Mouse (Mus musculus): ENCODE measurements at regions not wholly inside any gene's neighbourhood (a gene's known extent, or its start where the extent isn't known, plus 50 kb on each side); places are given as distances from the start of the nearest gene placed in this dataset.

DNA sequence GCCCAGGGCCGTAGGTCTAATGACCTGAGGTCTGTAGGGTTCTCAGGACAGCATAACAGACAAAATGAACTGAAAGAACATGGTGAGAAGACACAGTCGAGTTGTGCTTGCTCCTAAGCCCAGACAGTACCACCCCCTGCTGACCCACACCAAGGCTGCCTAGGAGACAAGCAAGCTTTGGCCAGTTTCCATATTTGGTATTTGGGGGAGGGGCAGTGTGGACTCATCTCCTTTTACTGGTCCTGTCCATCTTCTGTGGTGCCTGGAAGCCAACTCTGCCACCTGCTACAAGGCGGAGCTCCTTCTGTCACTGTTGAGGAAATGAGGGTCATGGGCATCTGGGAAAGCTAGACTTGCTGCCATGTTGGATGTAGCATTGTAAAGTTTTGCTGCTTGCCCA, 68.9 kb downstream of the Tex29 start:
- no peak overlapping the region for H3K9ac ChIP-seq (ENCODE audit: low read depth, low read length)
- no peaks in the 10 kb centered on the region for H3K27me3 ChIP-seq (replicated peaks; ENCODE audit: control insufficient read depth, insufficient read depth, low read length)
- no peak overlapping the region for H3K27ac ChIP-seq (ENCODE audit: low read depth, low read length)
- H3K4me3 ChIP-seq (ENCODE audit: low read depth, low read length), result no peak overlapping the region
- WGBS, result 48% methylated on average over 3 of the region's 3 CpGs
- H3K4me2 ChIP-seq, result no peak overlapping the region
- H3K9me3 ChIP-seq (ENCODE audit: control insufficient read depth, low read length), result no peaks in the 10 kb centered on the region
- no peaks in the 10 kb centered on the region for H3K4me1 ChIP-seq (replicated peaks; ENCODE audit: control insufficient read depth, insufficient read depth, low read length)
- ATAC-seq (replicated peaks; ENCODE audit: low FRiP score) (no peak), DNase-seq (ENCODE audit: low spot score) (no peak)
- H3K36me3 ChIP-seq (ENCODE audit: control insufficient read depth, insufficient read depth, low read length), result no peaks in the 10 kb centered on the region

DNA sequence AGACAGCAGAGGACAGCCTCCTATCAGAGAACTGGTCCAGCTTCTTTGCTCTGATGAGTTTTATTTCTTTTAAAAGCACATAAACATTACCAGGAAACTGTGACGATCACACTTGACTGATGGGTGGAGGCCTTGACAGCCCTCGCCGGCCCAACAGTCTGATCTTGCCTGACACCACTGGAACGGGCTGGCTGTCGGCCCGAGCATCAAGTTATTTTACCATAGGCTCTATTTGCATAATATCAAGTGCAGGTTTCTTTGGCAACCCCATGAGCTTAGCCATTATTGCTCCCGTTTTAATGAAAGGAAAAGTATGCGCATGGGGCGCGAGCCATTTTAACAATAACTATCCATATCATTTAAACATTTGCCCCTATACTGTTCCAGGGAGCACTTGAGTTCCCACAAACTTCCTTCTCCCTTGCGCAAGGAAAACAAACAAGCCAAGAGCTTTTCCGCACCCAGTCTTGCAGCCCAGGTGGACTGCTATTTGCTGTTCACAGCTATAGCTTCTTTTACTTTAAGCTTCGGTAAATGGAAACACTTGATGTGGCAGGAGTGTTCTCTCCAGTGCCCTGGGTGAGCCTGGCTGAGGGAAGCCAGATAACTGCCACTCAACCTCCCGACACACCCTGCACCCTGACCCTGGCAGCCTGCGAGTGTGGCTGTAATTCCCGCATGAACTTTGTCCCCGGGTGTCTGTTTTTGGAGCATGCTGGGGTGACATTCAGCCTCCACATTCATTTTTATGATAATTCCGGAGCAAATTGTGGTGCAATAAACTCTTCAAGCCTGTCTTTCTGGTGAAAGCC, 71.6 kb downstream of the Tex29 start:
- DNase-seq (ENCODE audit: low spot score), result no peak

GRCm38 (mm10) chr8:11912451-11913128, 72.3 kb downstream of the Tex29 start:
- no peaks in the 10 kb centered on the region for H3K36me3 ChIP-seq (ENCODE audit: control insufficient read depth, insufficient read depth, low read length)
- DNase-seq (ENCODE audit: low spot score), result no peak
- ATAC-seq (replicated peaks; ENCODE audit: low FRiP score), result no peak
- H3K4me3 ChIP-seq (ENCODE audit: low read depth, low read length), result no peak overlapping the region
- no peaks in the 10 kb centered on the region for H3K4me1 ChIP-seq (replicated peaks; ENCODE audit: control insufficient read depth, insufficient read depth, low read length)
- H3K4me2 ChIP-seq, result no peak overlapping the region
- H3K9ac ChIP-seq (ENCODE audit: low read depth, low read length), result no peak overlapping the region
- no peaks in the 10 kb centered on the region for H3K9me3 ChIP-seq (ENCODE audit: control insufficient read depth, low read length)
- H3K27ac ChIP-seq (ENCODE audit: low read depth, low read length), result no peak overlapping the region
- WGBS, result 84% methylated on average over 17 of the region's 17 CpGs
- H3K27me3 ChIP-seq (replicated peaks; ENCODE audit: control insufficient read depth, insufficient read depth, low read length), result no peaks in the 10 kb centered on the region

More for the DNA sequence above, 71.6 kb downstream of the Tex29 start:
- no peak overlapping the region for H3K9ac ChIP-seq (ENCODE audit: low read depth, low read length)
- H3K27me3 ChIP-seq (replicated peaks; ENCODE audit: control insufficient read depth, insufficient read depth, low read length), result no peaks in the 10 kb centered on the region
- H3K4me3 ChIP-seq (ENCODE audit: low read depth, low read length), result no peak overlapping the region
- no peak overlapping the region for H3K4me2 ChIP-seq
- H3K9me3 ChIP-seq (ENCODE audit: control insufficient read depth, low read length), result no peaks in the 10 kb centered on the region
- WGBS, result 75% methylated on average over 18 of the region's 18 CpGs
- no peaks in the 10 kb centered on the region for H3K4me1 ChIP-seq (replicated peaks; ENCODE audit: control insufficient read depth, insufficient read depth, low read length)
- H3K36me3 ChIP-seq (ENCODE audit: control insufficient read depth, insufficient read depth, low read length), result no peaks in the 10 kb centered on the region
- ATAC-seq (replicated peaks; ENCODE audit: low FRiP score), result no peak
- no peak overlapping the region for H3K27ac ChIP-seq (ENCODE audit: low read depth, low read length)

DNA sequence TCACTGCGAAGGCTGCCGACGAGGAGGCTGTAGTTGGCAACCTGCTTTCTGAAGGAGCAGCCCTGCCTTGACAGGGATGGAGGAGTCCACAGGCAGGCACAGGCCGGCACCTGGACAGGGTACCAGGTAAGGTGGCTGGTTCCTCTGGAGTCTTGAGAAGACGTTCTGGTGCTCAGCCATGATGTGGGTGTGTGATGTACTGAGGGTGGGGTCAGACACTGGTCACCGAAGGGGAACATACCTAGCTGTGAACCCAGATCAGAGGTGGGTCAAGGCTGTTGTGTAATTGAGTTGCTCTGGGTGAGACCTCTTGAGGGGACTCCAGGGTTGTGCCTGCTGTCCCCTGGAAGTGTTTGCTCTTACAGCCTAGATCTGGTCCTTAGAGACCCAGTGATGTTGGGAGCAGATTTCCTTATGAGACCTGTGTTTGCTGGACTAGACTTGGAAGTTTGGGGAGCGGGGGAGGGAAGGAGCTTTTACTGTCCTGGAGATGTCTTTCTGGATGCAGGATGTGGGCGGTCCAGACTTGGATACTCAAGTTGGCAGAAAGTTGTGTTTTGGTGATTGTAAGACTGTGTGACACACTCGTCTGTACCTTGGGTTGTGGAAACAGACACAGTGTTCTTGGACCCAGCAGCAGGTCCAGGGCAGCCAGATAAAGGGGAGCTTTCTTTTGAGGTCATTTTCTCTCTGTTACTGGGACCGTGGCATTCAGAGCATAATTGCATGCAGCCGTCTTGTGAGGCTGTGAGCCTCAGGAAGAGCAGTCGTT, 73.0 kb downstream of the Tex29 start:
- 66% methylated on average over 12 of the region's 12 CpGs for WGBS
- Histone ChIP-seq H3K9me3 (ENCODE audit: control insufficient read depth, low read length) (no peaks in the 10 kb centered on the region), H3K27me3 (replicated peaks; ENCODE audit: control insufficient read depth, insufficient read depth, low read length) (no peaks in the 10 kb centered on the region), H3K4me2 (no peak overlapping the region), H3K27ac (ENCODE audit: low read depth, low read length) (no peak overlapping the region), H3K9ac (ENCODE audit: low read depth, low read length) (no peak overlapping the region), H3K36me3 (ENCODE audit: control insufficient read depth, insufficient read depth, low read length) (no peaks in the 10 kb centered on the region), H3K4me3 (ENCODE audit: low read depth, low read length) (no peak overlapping the region), H3K4me1 (replicated peaks; ENCODE audit: control insufficient read depth, insufficient read depth, low read length) (no peaks in the 10 kb centered on the region)
- DNase-seq (ENCODE audit: low spot score) (no peak), ATAC-seq (replicated peaks; ENCODE audit: low FRiP score) (no peak)

GRCm38 (mm10) chr8:11914131-11914530, 73.9 kb downstream of the Tex29 start:
- Histone ChIP-seq H3K27ac (ENCODE audit: low read depth, low read length) (no peak overlapping the region), H3K36me3 (ENCODE audit: control insufficient read depth, insufficient read depth, low read length) (no peaks in the 10 kb centered on the region), H3K4me2 (no peak overlapping the region), H3K4me1 (replicated peaks; ENCODE audit: control insufficient read depth, insufficient read depth, low read length) (no peaks in the 10 kb centered on the region), H3K4me3 (ENCODE audit: low read depth, low read length) (no peak overlapping the region), H3K9me3 (ENCODE audit: control insufficient read depth, low read length) (no peaks in the 10 kb centered on the region), H3K27me3 (replicated peaks; ENCODE audit: control insufficient read depth, insufficient read depth, low read length) (no peaks in the 10 kb centered on the region), H3K9ac (ENCODE audit: low read depth, low read length) (no peak overlapping the region)
- 73% methylated on average over 7 of the region's 7 CpGs for WGBS
- DNase-seq (ENCODE audit: low spot score) (no peak), ATAC-seq (replicated peaks; ENCODE audit: low FRiP score) (no peak)

DNA sequence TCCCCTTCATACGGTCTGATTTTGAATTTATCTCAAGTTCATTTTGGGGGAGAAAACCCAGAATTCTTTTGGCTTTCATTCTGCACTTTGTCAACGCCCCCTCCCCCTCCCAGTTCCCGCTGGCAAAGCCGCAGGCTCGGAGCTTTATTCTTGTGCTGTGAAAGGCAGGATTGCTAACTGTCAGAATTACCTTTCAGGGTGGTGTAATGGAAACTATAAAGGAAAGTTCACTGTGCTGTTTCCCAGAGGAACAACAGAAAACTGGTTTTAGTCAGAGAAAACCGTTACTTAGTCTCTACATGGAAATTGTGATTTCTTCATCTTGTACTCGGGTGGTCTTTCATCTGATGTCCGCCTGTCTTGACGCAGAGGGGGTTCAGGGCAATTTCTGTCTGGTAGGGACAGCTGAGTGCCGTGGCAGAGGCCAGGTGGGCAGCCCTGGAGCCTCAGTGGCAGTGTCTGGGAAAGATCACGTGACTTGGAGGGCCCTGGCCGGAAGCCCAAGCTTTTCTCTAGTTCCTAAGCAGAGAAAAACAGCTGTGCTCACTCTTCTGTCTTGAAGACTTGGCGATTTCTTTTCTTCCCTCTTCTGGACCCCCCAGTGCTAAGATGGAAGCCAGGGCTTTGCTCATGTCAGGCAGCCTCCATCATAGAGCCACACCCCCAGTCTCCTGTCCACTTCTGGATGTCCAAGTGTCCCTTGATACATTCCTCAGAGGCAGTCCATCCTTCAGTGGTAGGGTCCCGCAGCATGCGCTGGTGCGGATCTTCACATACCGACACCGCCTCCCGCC, 74.6 kb downstream of the Tex29 start:
- H3K4me2 ChIP-seq, result no peak overlapping the region
- no peaks in the 10 kb centered on the region for H3K4me1 ChIP-seq (replicated peaks; ENCODE audit: control insufficient read depth, insufficient read depth, low read length)
- DNase-seq (ENCODE audit: low spot score), result no peak
- H3K27me3 ChIP-seq (replicated peaks; ENCODE audit: control insufficient read depth, insufficient read depth, low read length), result no peaks in the 10 kb centered on the region
- WGBS, result 62% methylated on average over 19 of the region's 19 CpGs
- no peak for ATAC-seq (replicated peaks; ENCODE audit: low FRiP score)
- H3K27ac ChIP-seq (ENCODE audit: low read depth, low read length), result no peak overlapping the region
- no peaks in the 10 kb centered on the region for H3K36me3 ChIP-seq (ENCODE audit: control insufficient read depth, insufficient read depth, low read length)
- no peaks in the 10 kb centered on the region for H3K9me3 ChIP-seq (ENCODE audit: control insufficient read depth, low read length)
- no peak overlapping the region for H3K4me3 ChIP-seq (ENCODE audit: low read depth, low read length)
- H3K9ac ChIP-seq (ENCODE audit: low read depth, low read length), result no peak overlapping the region

DNA sequence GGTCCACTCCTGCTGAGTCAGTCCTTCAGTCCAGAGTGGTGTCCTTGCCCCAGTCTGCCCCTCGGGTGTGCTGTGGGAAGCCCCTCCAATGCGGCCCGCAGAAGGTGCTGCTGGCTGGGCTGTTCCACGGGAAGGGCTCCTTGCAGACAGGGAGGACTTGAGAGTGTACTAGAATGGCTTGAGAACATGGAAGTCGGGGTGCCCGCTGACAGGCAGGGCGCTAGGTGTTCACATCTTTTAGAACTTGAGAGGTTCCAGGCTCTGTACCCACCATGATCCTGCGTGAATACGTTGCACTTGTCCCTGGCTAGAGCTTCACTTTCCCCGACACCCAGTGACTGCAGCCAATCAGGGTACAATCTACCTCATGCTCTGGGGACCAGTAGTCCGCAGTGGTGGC, 75.4 kb downstream of the Tex29 start:
- Histone ChIP-seq H3K27me3 (replicated peaks; ENCODE audit: control insufficient read depth, insufficient read depth, low read length) (no peaks in the 10 kb centered on the region), H3K4me3 (ENCODE audit: low read depth, low read length) (no peak overlapping the region), H3K9ac (ENCODE audit: low read depth, low read length) (no peak overlapping the region), H3K4me1 (replicated peaks; ENCODE audit: control insufficient read depth, insufficient read depth, low read length) (no peaks in the 10 kb centered on the region), H3K36me3 (ENCODE audit: control insufficient read depth, insufficient read depth, low read length) (no peaks in the 10 kb centered on the region), H3K27ac (ENCODE audit: low read depth, low read length) (no peak overlapping the region), H3K9me3 (ENCODE audit: control insufficient read depth, low read length) (no peaks in the 10 kb centered on the region), H3K4me2 (no peak overlapping the region)
- 81% methylated on average over 11 of the region's 11 CpGs for WGBS
- ATAC-seq (replicated peaks; ENCODE audit: low FRiP score) (no peak), DNase-seq (ENCODE audit: low spot score) (no peak)

DNA sequence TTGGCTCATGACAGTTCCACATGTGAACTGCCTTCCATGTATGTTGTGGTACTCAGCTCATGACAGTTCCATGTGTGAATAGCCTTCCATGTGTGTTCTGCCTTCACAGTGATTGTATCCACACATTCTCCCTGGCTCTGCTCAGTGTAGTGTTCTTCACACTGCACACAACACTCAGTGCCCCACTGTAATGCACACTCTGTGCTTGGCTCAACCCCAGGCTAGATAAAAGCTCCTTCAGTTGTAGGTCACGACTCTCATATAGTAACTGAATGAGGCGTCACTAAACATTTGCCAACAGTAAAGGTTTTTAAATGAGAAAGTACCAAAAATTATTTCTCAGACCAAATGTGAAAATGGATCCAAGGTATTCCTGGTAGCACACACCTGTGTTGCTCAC, 79.6 kb downstream of the Tex29 start:
- no peak overlapping the region for H3K4me2 ChIP-seq
- DNase-seq (ENCODE audit: low spot score) (no peak), ATAC-seq (replicated peaks; ENCODE audit: low FRiP score) (no peak)
- no peak overlapping the region for H3K27ac ChIP-seq (ENCODE audit: low read depth, low read length)
- H3K4me1 ChIP-seq (replicated peaks; ENCODE audit: control insufficient read depth, insufficient read depth, low read length), result no peaks in the 10 kb centered on the region
- no peaks in the 10 kb centered on the region for H3K27me3 ChIP-seq (replicated peaks; ENCODE audit: control insufficient read depth, insufficient read depth, low read length)
- no peak overlapping the region for H3K9ac ChIP-seq (ENCODE audit: low read depth, low read length)
- H3K4me3 ChIP-seq (ENCODE audit: low read depth, low read length), result no peak overlapping the region
- H3K9me3 ChIP-seq (ENCODE audit: control insufficient read depth, low read length), result no peaks in the 10 kb centered on the region
- H3K36me3 ChIP-seq (ENCODE audit: control insufficient read depth, insufficient read depth, low read length), result no peaks in the 10 kb centered on the region
- 73% methylated on average over 2 of the region's 2 CpGs for WGBS

Data from liver, embryonic 11.5 days (tissue).